Mouse (Mus musculus): Measurements from ENCODE around the gene Ahcyl2. TPM values are rescaled to one million over a fixed set of nuclear protein-coding genes. Genes with fewer than 3 reads are reported as not detected.

Ahcyl2 gene
- polyA plus RNA-seq, 1 experiment, result 112 TPM

DNA sequence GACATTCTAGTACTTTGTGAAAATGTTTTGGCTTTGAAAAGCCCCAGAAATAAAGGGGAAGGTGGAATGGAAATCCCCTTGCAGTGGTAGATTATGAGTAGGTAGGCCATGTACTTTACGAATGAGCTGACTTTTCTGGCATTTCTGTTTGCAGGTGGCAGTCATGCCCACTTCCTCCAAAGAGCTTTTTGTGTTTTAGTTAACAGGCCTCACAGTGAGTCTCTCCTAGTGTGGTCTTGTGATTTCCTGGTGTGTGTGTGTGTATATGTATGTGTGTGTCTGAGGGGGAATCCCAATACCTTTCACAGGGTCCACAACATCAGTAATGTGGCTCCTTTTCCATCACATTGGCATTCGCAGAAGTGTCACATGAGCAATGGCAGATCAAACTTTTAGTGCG, 70.7 kb downstream of the Ahcyl2 start:
- Histone ChIP-seq H3K4me1 (ENCODE audit: control insufficient read depth, insufficient read depth, low read length) (peaks cover 2% of the 10 kb centered on the region; the same call in 1 of the 2 replicates), H3K4me3 (ENCODE audit: insufficient read depth, low read length) (no peak overlapping the region), H3K27ac (ENCODE audit: insufficient read depth, low read length) (no peak overlapping the region)
- TF ChIP-seq POLR2A (IDR thresholded peaks at IDR 0.05; ENCODE audit: extremely low read depth, insufficient read depth, low read length), result no peak
- no peak for TF ChIP-seq CTCF (IDR thresholded peaks at IDR 0.05; ENCODE audit: extremely low read depth, insufficient read depth, low read length)

DNA sequence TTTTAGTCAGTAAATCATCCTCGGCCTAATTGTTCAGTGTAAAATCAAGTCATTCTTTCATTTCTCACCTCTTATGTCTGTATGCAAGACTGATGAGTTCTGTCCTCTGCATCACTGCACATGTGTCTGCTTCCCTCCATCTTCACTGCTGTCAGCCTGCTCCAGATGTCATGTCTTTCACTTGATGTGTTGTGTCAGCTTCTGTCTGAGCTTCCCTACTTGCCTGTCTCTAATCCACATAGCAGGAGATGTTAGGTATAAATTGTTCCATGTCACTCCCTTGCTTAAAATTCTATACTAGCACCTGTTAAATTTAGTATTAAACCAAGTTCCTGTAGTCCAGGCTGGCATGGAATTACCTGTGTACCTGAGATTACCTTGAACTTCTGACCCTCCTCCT, 72.2 kb downstream of the Ahcyl2 start:
- H3K27ac ChIP-seq (ENCODE audit: insufficient read depth, low read length), result no peak overlapping the region

DNA sequence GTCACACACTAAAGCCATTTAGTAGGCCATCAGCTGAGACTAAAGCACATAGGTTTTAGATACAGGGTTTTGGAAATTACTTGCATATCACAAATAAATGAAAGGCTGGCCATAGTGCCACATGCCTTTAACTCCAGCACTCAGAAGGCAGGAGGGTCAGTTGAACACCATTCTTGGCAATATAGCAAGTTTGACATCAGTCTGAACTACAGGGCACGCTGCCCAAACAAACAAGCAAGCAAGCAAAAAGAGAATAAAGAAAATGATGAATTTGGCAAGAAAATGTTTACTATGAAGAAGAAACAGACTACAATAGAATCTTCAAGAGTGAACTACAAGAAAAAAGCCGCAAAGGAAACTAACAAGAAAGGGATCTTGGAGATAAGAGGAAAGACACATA, 73.7 kb downstream of the Ahcyl2 start:
- Histone ChIP-seq H3K4me1 (ENCODE audit: control insufficient read depth, insufficient read depth, low read length) (no peaks in the 10 kb centered on the region), H3K4me3 (ENCODE audit: insufficient read depth, low read length) (no peak overlapping the region), H3K27ac (ENCODE audit: insufficient read depth, low read length) (no peak overlapping the region)
- no peak for TF ChIP-seq CTCF (IDR thresholded peaks at IDR 0.05; ENCODE audit: extremely low read depth, insufficient read depth, low read length)
- no peak for TF ChIP-seq POLR2A (IDR thresholded peaks at IDR 0.05; ENCODE audit: extremely low read depth, insufficient read depth, low read length)

More for the DNA sequence above, 72.2 kb downstream of the Ahcyl2 start:
- no peak overlapping the region for H3K4me3 ChIP-seq (ENCODE audit: insufficient read depth, low read length)
- TF ChIP-seq CTCF (IDR thresholded peaks at IDR 0.05; ENCODE audit: extremely low read depth, insufficient read depth, low read length), result no peak
- no peak for TF ChIP-seq POLR2A (IDR thresholded peaks at IDR 0.05; ENCODE audit: extremely low read depth, insufficient read depth, low read length)
- peaks cover 2% of the 10 kb centered on the region; the same call in 1 of the 2 replicates for H3K4me1 ChIP-seq (ENCODE audit: control insufficient read depth, insufficient read depth, low read length)

DNA sequence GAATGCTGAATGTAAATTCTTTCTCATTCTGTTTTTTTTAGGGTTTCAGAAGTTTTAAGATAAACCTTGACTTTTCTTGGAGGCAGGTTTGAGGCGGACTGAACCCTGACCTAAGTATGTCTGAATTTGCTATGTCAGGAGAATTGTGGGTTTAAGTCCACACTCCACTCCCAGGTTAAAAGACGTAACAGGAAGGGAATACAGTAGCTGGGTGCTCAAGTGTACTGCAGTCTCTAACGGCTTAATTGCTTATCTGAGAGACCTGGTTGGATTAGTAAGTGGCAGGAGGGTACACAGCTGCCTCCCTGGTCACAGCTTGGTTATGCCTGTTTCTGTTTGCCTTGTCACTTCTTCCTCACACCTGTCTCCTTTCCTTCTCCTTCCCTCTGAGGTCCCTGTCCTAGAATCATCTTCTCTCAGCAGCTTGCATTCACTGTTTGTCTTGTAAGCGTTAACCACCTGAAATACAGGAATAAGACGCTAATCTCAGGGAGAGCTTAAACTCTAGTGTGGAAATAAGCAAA, 79.9 kb downstream of the Ahcyl2 start:
- Histone ChIP-seq H3K4me3 (ENCODE audit: insufficient read depth, low read length) (no peak overlapping the region), H3K4me1 (ENCODE audit: control insufficient read depth, insufficient read depth, low read length) (no peaks in the 10 kb centered on the region), H3K27ac (ENCODE audit: insufficient read depth, low read length) (no peak overlapping the region)
- no peak for TF ChIP-seq CTCF (IDR thresholded peaks at IDR 0.05; ENCODE audit: extremely low read depth, insufficient read depth, low read length)
- TF ChIP-seq POLR2A (IDR thresholded peaks at IDR 0.05; ENCODE audit: extremely low read depth, insufficient read depth, low read length), result no peak

DNA sequence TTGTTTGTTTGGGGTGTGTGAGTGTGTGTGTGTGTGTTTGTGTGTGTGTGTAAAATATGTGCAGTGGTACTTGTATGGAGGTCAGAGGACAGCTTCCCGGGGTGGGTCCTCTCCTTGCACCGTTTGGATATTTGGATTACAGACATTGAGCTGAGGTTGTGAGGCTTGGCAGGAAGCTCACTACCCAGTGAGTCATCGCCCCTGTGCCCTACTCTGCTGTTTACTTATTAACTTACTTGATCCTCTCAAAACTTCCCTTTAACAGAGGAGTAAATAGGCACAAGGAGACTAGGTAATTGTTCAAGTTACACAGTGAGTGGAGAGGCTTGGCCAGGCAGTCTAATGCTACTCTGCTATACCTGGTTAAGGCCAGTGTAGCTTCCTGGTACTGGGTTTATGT, 81.0 kb downstream of the Ahcyl2 start:
- TF ChIP-seq CTCF (IDR thresholded peaks at IDR 0.05; ENCODE audit: extremely low read depth, insufficient read depth, low read length), result no peak
- TF ChIP-seq POLR2A (IDR thresholded peaks at IDR 0.05; ENCODE audit: extremely low read depth, insufficient read depth, low read length), result no peak
- no peak overlapping the region for H3K27ac ChIP-seq (ENCODE audit: insufficient read depth, low read length)
- no peaks in the 10 kb centered on the region for H3K4me1 ChIP-seq (ENCODE audit: control insufficient read depth, insufficient read depth, low read length)
- no peak overlapping the region for H3K4me3 ChIP-seq (ENCODE audit: insufficient read depth, low read length)

DNA sequence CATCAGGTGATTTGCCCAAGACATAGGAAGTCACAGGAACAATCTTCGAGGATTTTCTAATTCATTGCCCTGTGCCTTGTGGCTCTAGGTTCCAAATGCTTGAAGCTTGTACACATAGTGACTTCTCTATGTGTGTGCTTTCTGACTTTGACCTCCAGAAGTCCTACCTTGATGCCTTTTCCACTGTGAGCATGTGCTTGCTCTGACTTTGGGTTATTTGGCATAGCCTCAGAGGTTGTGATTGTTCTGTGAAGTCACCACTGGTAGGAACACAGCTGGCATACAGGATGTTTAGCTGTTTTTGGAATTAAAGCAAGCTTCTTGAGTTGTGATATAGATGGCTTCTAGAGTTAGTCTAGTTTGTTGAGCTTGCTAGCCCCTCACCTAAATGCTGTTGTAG, 82.3 kb downstream of the Ahcyl2 start:
- H3K27ac ChIP-seq (ENCODE audit: insufficient read depth, low read length), result no peak overlapping the region
- no peak overlapping the region for H3K4me3 ChIP-seq (ENCODE audit: insufficient read depth, low read length)
- no peaks in the 10 kb centered on the region for H3K4me1 ChIP-seq (ENCODE audit: control insufficient read depth, insufficient read depth, low read length)
- TF ChIP-seq POLR2A (IDR thresholded peaks at IDR 0.05; ENCODE audit: extremely low read depth, insufficient read depth, low read length) (no peak), CTCF (IDR thresholded peaks at IDR 0.05; ENCODE audit: extremely low read depth, insufficient read depth, low read length) (no peak)

DNA sequence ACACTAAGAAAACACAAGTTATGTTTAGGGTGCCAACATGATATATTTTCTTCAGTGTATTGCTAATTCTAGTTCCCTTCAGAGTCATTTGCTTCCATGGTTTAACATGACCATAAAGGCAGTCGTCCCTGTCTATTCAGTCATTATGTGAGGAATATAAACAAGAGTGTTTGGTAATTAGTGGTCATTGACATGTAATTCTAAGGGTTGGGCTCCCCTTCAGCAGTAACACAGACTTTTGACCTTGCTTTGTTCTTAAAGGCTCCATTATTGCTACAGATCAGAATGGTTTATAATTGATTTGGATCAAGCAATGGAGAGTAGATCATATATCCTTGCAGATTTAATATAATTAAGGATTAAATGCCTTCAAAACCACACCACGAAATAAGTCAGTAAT, 82.9 kb downstream of the Ahcyl2 start:
- H3K4me3 ChIP-seq (ENCODE audit: insufficient read depth, low read length), result no peak overlapping the region
- no peak overlapping the region for H3K27ac ChIP-seq (ENCODE audit: insufficient read depth, low read length)
- TF ChIP-seq POLR2A (IDR thresholded peaks at IDR 0.05; ENCODE audit: extremely low read depth, insufficient read depth, low read length), result no peak
- TF ChIP-seq CTCF (IDR thresholded peaks at IDR 0.05; ENCODE audit: extremely low read depth, insufficient read depth, low read length), result no peak
- H3K4me1 ChIP-seq (ENCODE audit: control insufficient read depth, insufficient read depth, low read length), result no peaks in the 10 kb centered on the region

DNA sequence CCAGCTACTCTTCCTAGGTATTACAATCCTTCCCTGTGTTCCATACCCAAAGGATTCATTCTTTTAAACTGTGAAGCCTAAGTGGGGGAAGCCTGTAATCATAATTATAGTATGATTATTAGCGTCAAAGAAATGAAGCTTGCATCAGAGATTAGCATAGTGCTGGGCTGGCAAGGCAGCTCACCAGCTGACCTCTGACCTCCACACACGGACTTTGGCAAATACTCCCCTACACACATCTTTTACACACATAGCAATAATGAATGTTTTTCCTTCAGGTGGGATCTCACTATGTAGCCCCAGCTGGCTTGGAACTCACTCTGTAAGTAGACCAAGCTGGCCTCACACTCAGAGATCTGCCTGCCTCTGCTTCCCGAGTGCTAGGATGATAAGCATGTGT, 84.1 kb downstream of the Ahcyl2 start:
- Histone ChIP-seq H3K27ac (ENCODE audit: insufficient read depth, low read length) (no peak overlapping the region), H3K4me1 (ENCODE audit: control insufficient read depth, insufficient read depth, low read length) (no peaks in the 10 kb centered on the region), H3K4me3 (ENCODE audit: insufficient read depth, low read length) (no peak overlapping the region)
- TF ChIP-seq POLR2A (IDR thresholded peaks at IDR 0.05; ENCODE audit: extremely low read depth, insufficient read depth, low read length), result no peak
- TF ChIP-seq CTCF (IDR thresholded peaks at IDR 0.05; ENCODE audit: extremely low read depth, insufficient read depth, low read length), result no peak

DNA sequence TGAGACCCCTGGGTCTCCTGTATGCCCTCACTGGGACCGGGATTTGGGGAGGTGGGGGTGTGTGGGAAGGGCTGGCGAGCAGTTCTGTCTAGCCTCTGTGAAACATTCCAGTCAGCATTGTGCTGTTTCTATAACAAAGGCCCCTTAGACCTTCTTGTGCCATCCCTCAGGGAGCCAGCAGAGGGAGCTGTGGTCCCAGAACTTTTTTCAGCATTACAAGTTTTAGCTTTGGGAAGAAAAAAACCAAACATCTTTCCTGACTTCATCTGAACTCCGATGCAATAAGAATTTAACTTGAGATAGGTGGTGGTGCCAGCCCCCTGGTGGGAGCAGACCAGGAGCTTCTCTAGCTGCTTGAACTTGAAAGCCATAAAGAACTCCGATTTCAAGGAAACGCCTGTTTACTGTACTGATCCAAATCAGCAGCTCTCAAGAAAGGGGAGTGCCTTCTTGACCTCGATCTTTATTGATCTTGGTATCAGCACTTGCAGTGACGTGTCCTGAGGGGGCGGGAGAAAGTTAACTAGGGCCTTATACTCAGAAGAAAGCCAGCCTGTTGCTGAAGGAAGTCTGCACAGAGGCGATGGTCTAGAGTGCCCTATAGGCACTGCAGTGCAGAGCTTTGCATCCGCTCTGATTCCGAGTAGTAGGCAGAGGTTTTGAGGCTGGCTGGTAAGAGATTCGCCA, 85.5 kb downstream of the Ahcyl2 start:
- Histone ChIP-seq H3K4me1 (ENCODE audit: control insufficient read depth, insufficient read depth, low read length) (no peaks in the 10 kb centered on the region), H3K27ac (ENCODE audit: insufficient read depth, low read length) (no peak overlapping the region), H3K4me3 (ENCODE audit: insufficient read depth, low read length) (no peak overlapping the region)
- no peak for TF ChIP-seq POLR2A (IDR thresholded peaks at IDR 0.05; ENCODE audit: extremely low read depth, insufficient read depth, low read length)
- peak; percentile 86 for TF ChIP-seq CTCF (IDR thresholded peaks at IDR 0.05; ENCODE audit: extremely low read depth, insufficient read depth, low read length)

DNA sequence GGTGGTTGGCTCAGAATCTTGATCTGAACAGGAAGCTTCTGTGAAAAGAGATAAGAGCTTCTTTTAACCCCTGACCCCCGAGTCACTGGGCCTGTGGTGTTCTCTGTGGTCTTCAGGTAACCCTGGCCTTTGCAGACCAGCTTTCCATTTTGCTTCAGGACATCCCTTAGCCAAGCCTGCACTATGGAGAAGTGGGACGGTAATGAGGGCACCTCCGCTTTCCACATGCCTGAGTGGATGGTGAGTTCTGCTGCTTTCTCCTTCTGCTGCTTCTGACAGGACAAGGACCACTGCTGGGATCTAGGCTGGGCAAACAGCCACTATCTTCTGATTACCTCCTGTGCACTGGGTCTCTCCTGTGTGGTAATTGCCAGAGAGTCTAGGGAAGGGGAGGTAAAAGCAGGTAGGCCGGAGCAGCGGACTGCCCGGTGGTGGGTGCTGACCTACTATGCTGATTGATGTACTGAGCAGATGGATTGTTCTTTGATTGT, 86.1 kb downstream of the Ahcyl2 start:
- Histone ChIP-seq H3K4me1 (ENCODE audit: control insufficient read depth, insufficient read depth, low read length) (no peaks in the 10 kb centered on the region), H3K27ac (ENCODE audit: insufficient read depth, low read length) (no peak overlapping the region), H3K4me3 (ENCODE audit: insufficient read depth, low read length) (no peak overlapping the region)
- TF ChIP-seq CTCF (IDR thresholded peaks at IDR 0.05; ENCODE audit: extremely low read depth, insufficient read depth, low read length) (no peak), POLR2A (IDR thresholded peaks at IDR 0.05; ENCODE audit: extremely low read depth, insufficient read depth, low read length) (no peak)

All from cortical plate, adult 2 months (tissue).